Mouse (Mus musculus) frontal cortex, adult (tissue): ENCODE results near the gene Fbxw7.
A peak's percentile ranks its signal among the peaks of the same experiment; 100 is the strongest.
"Not testable (repeated sequence)": the region's sequence is repeated elsewhere in the genome, so short reads cannot be mapped to it uniquely, and the experiment has no call there.

ENCODE experiments used
- ATAC-seq: cut with Nextera tagmentation; 2 replicates; pipeline ENCODE4 v1.9.2; 2017; ENCODE audit warnings: mild to moderate bottlenecking, moderate library complexity, mixed read lengths; ENCODE audit not compliant: low TSS enrichment

Gene Fbxw7

DNA sequence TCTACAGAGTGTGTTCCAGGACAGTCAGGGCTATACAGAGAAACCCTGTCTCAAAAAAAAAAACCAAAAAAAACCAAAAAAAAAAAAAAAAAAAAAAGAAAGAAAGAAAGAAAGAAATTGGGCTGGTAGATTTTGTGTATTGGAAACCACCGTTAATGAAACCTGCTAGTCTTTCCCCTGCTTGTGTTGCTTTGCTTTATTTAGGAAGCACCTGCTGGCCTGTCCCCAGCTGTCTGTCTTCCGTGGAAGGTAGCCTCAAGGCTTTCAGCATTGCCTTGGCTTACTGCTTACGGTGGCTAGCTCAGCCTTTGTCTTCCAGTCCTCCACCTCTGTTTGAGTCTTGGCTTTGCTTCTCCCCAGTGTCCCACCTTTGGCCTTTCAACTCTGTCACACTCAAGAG lies 11.9 kb downstream of the Fbxw7 start:
- no peak for ATAC-seq

- no peak for ATAC-seq
Measured at GRCm38 (mm10) chr3:84827617-84828016, 12.5 kb downstream of the Fbxw7 start.

DNA sequence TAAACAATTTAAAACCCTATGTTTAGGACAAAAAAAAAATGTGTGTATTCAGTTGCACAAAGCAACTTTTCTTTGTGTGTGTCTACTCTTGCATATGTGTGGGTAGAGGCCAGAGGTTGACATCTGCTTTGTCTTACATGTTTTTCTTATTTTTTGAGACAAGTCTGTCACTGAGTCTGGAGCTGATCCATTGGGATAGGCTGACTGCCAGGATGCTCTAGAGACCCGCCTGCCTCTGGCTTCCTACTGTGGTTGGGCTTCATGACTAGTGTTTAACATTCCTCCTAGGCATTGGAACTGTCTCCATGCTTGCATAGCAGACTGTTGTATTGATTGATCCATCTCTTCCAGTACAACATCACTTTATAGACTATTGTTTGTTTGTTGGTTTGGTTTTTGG lies 14.3 kb downstream of the Fbxw7 start:
- ATAC-seq, result no peak

DNA sequence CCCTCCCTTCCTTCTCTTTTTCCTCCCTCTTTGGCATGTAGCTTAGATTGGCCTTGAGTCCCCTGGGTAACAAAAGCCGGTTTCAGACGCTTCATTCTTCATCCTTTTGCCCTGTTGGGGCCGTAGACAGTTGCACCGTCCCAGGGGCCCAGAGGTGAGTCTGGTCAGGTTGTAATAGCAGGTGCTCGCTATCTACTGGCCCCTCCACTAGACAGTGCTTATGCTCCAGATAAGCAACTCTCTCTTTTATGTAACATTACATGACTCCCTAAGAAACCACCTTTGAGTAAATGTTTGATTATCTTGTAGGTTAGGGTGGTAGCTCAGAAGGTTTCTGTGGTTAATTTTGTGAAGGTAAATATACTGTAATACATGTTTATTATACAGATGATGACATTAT lies 21.0 kb downstream of the Fbxw7 start:
- ATAC-seq, result no peak

DNA sequence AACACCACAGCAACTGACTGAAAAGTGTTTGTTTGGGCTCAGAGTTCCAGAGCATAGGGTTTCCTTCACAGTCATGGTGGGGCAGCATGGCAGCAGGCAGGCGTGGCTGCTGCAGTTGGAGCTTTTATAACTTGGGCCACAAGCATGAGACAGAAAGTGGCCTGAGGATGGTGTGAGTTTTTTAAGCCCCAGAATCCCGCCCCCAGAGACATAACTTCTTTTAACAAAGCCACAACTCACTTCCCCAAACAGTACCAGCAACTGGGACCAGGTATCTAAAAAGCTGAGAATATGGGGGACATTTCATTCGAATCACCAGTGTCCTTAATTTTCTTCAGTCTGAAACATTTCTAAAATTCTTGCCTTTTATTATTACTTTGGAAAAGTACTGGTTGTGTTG lies 22.9 kb downstream of the Fbxw7 start:
- ATAC-seq, result no peak

DNA sequence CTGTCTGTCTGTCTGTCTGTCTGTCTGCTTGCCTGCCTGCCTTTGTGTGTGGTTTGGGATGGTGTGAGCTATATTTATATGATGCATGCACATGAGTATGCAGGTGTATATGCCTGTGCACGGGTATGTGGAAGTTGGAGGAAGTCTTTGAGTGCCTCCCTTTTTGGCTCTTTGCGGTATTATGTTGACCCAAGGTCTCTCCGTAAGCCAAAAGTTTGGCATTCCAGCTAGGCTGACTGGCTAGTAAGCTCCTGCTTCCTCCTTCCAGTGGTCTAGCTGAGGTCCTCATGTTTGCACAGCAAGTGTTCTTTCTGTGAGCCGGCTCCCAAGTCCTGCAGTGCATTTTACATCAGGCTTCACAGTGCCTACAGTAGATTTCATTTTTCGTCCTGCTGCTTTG lies 24.4 kb downstream of the Fbxw7 start:
- ATAC-seq, result no peak

DNA sequence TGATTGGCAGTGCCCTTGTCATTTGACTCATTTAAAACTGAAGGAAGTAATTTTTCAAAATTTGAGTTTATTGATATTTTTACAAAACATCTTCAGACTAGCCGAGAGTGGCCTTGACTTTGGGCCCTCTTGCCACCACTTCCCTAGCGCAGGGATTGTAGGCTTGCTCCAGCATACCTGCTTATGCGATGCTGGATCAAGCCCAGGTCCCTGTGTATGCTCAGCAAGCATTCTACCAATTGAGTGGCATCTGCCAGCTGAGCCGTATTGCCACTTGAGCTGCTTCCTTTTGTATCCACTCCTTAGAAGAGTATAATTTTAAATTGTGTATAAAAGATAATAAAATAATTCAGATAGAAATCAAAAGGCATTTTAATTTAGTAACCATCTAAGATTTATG lies 26.2 kb downstream of the Fbxw7 start:
- ATAC-seq, result no peak

- ATAC-seq, result no peak
Measured at GRCm38 (mm10) chr3:84842793-84843192, 27.7 kb downstream of the Fbxw7 start.

GRCm38 (mm10) chr3:84843594-84843993 lies 28.5 kb downstream of the Fbxw7 start:
- ATAC-seq, result peak; percentile 80

GRCm38 (mm10) chr3:84848798-84849197 lies 33.7 kb downstream of the Fbxw7 start:
- ATAC-seq, result no peak

- no peak for ATAC-seq
Measured at GRCm38 (mm10) chr3:84850418-84850817, 35.4 kb downstream of the Fbxw7 start.

GRCm38 (mm10) chr3:84851801-84852200 lies 36.7 kb downstream of the Fbxw7 start:
- ATAC-seq, result no peak

- no peak for ATAC-seq
Measured at GRCm38 (mm10) chr3:84852877-84853276, 37.8 kb downstream of the Fbxw7 start.

DNA sequence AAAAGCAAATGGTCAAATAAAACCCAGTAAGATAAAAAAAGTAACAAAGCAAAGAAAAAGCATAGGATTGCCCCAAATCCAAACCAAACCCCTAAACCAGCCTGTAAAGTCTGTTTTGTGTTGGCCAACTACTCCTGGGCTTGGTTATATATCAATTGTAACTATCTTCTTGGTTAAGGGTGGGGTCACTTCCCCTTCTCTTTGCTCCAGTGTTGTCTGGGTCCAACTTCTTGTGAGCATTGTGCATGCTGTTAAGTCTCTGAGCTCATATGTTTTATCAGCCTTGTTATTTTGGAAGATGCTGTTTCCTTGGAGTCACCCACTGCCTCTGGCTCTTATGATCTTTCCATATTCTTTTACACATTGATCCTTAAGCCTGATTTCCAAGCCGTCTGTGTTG lies 39.4 kb downstream of the Fbxw7 start:
- ATAC-seq, result no peak

- no peak for ATAC-seq
Measured at GRCm38 (mm10) chr3:84860669-84861068, 45.6 kb downstream of the Fbxw7 start.

DNA sequence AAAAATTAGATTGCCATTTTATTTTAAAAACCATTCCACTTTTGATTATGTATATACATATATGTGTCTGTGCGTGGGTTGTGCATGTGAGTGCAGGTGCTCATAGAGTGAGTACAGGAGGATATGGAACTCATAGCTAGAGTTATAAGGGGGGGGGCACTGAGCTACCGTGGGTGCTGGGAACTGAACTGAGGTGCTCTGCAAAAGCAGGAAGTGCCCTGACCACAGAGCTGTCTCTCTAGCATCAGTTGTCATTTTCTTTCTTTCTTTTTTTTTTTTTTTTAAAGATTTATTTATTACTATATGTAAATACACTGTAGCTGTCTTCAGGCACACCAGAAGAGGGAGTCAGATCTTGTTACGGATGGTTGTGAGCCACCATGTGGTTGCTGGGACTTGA lies 46.7 kb downstream of the Fbxw7 start:
- not testable (repeated sequence) for ATAC-seq

DNA sequence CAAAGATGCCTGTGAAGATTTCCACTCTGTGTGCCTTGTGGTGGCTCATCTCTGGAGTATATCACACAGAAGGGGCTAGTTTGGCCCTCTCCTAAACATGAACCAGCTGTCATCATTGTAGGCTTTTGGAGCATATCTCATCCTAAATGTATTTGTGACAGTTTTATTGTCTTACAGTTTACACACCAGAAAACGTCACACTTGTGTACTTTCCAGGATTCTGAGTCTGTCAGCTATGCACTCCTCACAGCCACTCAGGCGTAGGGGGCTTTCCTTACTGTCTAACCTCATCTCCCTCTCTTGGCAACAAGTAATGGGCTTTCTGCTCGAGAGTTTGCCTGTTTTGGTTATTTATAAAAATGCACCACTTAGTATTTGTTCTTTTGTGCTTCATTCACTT lies 50.6 kb downstream of the Fbxw7 start:
- no peak for ATAC-seq

GRCm38 (mm10) chr3:84866866-84867265 lies 51.8 kb downstream of the Fbxw7 start:
- ATAC-seq, result no peak

DNA sequence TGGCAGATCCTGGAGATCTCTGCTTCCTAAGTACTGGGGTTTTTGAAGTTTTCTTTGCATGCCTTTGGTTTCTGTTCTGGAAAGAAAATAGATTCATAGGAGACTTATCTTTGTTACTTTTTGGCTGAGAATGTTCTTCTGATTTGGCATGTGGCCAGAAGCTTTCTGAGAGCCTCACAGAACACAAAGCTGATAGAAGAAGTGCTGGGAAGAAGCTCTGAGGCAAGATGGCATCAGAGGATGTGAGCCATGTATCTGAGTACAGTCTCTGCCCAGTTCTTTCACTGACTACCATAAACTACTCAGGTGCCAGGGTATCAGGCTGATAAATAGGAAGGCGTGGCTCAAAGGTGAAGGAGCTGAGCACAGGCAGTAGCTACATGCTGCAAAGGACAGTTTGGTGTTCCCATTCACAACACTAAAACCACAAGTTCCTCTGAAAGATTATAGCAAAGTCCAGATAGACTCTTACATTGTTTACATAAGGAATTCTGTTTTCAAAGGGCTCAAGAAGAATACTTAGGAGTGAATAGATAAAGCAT lies 52.4 kb downstream of the Fbxw7 start:
- peak; percentile 69 for ATAC-seq

DNA sequence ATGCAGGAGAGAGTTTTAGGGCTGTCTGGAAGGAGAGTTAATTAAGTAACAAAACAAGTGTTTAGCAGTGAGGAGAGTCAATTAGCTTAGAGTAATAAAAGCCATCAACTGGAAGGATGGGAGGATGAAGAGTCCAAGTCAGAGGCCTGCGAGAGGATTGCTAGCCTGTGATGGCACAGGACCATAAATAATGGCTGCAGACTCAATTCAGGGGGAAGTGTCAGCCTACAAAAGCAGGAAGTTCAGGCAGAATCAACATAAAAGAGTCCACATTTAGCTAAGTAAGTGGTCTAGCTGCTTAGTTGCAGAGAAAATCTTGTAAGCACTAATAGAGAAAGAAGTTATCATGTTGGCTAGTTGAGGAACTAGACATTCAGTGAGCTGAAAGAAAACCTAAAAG lies 52.9 kb downstream of the Fbxw7 start:
- ATAC-seq, result no peak

DNA sequence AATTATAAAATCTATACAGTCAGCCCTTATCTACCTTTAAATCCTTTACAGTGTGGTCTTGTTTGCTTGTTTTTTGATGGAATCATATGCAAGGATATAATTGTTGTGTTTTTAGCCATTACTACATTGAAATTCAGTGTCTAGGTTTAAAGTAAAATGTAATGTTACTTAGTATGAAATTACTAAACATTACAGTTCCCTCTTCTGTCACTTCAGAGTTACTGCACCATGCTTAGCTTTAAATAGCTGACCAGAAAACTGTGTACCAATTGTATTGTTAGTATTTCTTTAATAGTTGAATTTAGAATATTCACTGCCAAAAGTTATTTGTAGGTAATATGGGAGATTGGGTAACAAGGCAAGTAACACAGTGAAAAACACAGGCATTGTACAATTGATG lies 55.1 kb downstream of the Fbxw7 start:
- ATAC-seq, result no peak

- ATAC-seq, result no peak
Measured at GRCm38 (mm10) chr3:84875306-84875705, 60.2 kb downstream of the Fbxw7 start.

- no peak for ATAC-seq
Measured at GRCm38 (mm10) chr3:84876211-84876610, 61.1 kb downstream of the Fbxw7 start.

DNA sequence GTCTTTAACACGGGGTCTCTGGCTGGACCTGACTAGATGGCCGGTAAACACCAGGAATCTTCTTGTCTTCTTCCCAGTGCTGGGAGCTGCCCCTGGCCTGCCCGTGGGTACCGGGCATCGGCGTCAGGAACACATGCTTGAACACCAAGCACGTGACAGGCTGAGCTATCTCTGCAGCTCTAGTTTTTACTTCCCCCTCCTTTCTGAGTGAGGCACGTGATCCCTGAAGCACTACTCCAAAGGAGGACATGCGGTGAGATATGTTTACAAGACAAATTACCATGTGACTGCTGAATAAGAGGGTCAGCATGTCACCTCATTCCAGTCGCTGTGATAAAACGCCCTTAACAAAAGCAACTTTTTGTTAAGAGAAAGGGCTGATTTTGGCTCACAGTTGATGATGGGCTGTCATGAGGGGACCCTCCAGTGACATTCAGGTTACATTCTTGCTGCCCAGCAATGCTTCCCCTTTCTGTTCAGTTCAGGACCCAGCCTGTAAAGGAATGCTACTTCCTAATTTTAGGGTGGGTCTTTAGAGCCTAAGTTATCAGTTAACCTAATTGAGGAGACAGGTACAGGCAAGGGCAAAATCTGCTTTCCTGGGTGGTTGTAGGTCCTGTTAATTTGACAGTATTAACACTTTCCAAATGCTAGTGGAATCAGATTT lies 68.9 kb downstream of the Fbxw7 start:
- no peak for ATAC-seq
